Mouse (Mus musculus) liver, postnatal 0 days (tissue): ENCODE measurements around the gene Hrnr. TPM values are rescaled to one million over a fixed set of nuclear protein-coding genes. Genes with fewer than 3 reads are reported as not detected.

Experiments used
- ATAC-seq: fragments of 200-750 bp; cut with Nextera tagmentation; 2 replicates; pipeline ENCODE4 v1.8.0; 2017; ENCODE audit warnings: mild to moderate bottlenecking, moderate library complexity
- DNase-seq: peaks from one replicate; pipeline ENCODE4 v3.0.0-alpha.2; 2016
- H3K27ac ChIP-seq: fragments of 300-500 bp; sonication (generic); 2 replicates; pipeline ENCODE4 v1.5.1; 2014; ENCODE audit warnings: antibody characterized with exemption, moderate library complexity, mild to moderate bottlenecking, low read depth
- H3K27me3 ChIP-seq: fragments of 300-500 bp; sonication (generic); 2 replicates; pipeline ENCODE4 v1.6.1; 2014; ENCODE audit warnings: low read length, control low read depth, mixed read lengths; ENCODE audit not compliant: insufficient read depth
- H3K36me3 ChIP-seq: fragments of 300-500 bp; sonication (generic); replicated peaks from 2 replicates; pipeline ENCODE4 v1.6.1; 2014; ENCODE audit warnings: mild to moderate bottlenecking, control low read depth, low read length, moderate library complexity, mixed read lengths; ENCODE audit not compliant: insufficient read depth
- H3K4me1 ChIP-seq: fragments of 300-500 bp; sonication (generic); 2 replicates; pipeline ENCODE4 v1.6.1; 2014; ENCODE audit warnings: antibody characterized with exemption, mild to moderate bottlenecking, control low read depth; ENCODE audit not compliant: insufficient read depth
- H3K4me2 ChIP-seq: fragments of 300-500 bp; sonication (generic); 2 replicates; pipeline ENCODE4 v1.6.1; 2014; ENCODE audit warnings: low read depth, mild to moderate bottlenecking, low read length, moderate library complexity, mixed read lengths
- H3K4me3 ChIP-seq: fragments of 300-500 bp; sonication (generic); 2 replicates; pipeline ENCODE4 v1.5.1; 2014; ENCODE audit warnings: low read depth, low read length
- H3K9ac ChIP-seq: fragments of 300-500 bp; sonication (generic); replicated peaks from 2 replicates; pipeline ENCODE4 v1.6.1; 2014; ENCODE audit warnings: mild to moderate bottlenecking, moderate library complexity
- H3K9me3 ChIP-seq: fragments of 300-500 bp; sonication (generic); 2 replicates; pipeline ENCODE4 v1.6.1; 2016; ENCODE audit warnings: mild to moderate bottlenecking, control low read depth, low read length, mixed read lengths
- CTCF ChIP-seq: sonication (generic); IDR thresholded peaks from 2 replicates; pipeline ENCODE4 v1.5.1; 2016; ENCODE audit warnings: antibody characterized with exemption, low read depth
- EP300 ChIP-seq: IDR thresholded peaks from 2 replicates; pipeline ENCODE4 v1.6.1; 2016; ENCODE audit warnings: antibody characterized with exemption, low read depth, mild to moderate bottlenecking
- WGBS: fragments of 180-500 bp; shearing (Covaris S2); extraction: QIAGEN DNeasy Blood & Tissue Kit; methylation state at CpG from one replicate; pipeline ENCODE4 v1.1.7; 2014; ENCODE audit not compliant: insufficient replicate concordance; 5-methylcytosine and 5-hydroxymethylcytosine counted together
- polyA plus RNA-seq: library from polyadenylated mRNA; unstranded; fragments of >200 nt; fragmentation: Nextera tagmentation; extraction: Ambion mirVana; gene quantifications from 2 replicates; pipeline ENCODE4 v1.2.1, GENCODE M21; 2015

Gene Hrnr
- not detected in 2 replicates for polyA plus RNA-seq

- WGBS: 78% methylated on average over 2 of the region's 2 CpGs
- no peak for TF ChIP-seq CTCF
Measured at GRCm38 (mm10) chr3:93319449-93319848, at the start of gene Hrnr. TSS of gene Hrnr (plus strand) at chr3:93319749.

DNA sequence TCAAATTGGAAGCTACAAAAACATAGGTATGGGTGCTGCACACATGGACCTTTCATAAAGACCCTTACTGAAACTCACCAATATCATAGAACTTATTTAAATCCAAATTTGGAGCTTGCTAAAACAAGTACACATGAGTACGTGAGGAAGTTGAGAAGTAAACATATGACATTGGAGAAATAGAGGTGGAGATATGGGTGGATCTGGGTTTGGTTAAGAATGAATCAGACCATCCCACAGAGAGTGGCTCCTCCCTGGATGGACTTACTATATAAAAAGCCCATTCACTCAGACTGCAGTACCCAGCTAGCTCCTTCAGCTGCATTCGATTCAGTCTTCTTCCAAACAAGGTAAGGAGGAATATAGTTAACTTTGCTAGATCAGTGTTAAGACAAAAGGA, 46.3 kb upstream of the Hrnr start, which contains the start of gene Flg:
Gene Flg (plus strand): TSS at position 301 of the 400 bp plus-strand sequence.
- 75% methylated on average over 2 of the region's 2 CpGs for WGBS
- Histone ChIP-seq H3K4me2 (no peak within 1 kb of the TSS), H3K4me3 (no peak within 1 kb of the TSS), H3K27me3 (no peaks in the 10 kb centered on the region), H3K36me3 (no peaks in the 10 kb centered on the region), H3K9me3 (no peaks in the 10 kb centered on the region), H3K4me1 (no peaks in the 10 kb centered on the region), H3K9ac (no peak within 1 kb of the TSS), H3K27ac (no peak within 1 kb of the TSS)
- TF ChIP-seq CTCF: no peak
- TF ChIP-seq EP300: no peak
- ATAC-seq (no peak), DNase-seq (no peak)

More at GRCm38 (mm10) chr3:93319449-93319848, at the start of gene Hrnr:
- no peak within 1 kb of the TSS for H3K4me2 ChIP-seq
- no peak for ATAC-seq
- H3K9ac ChIP-seq: no peak within 1 kb of the TSS
- H3K9me3 ChIP-seq: no peaks in the 10 kb centered on the region
- H3K36me3 ChIP-seq: no peaks in the 10 kb centered on the region
- no peaks in the 10 kb centered on the region for H3K4me1 ChIP-seq
- H3K27ac ChIP-seq: no peak within 1 kb of the TSS
- DNase-seq: no peak
- H3K4me3 ChIP-seq: no peak within 1 kb of the TSS
- no peaks in the 10 kb centered on the region for H3K27me3 ChIP-seq

GRCm38 (mm10) chr3:93297542-93297941, 22.0 kb upstream of the Hrnr start:
- WGBS: 78% methylated on average over 2 of the region's 2 CpGs
- Histone ChIP-seq H3K4me2 (no peak overlapping the region), H3K4me1 (no peaks in the 10 kb centered on the region), H3K4me3 (no peak overlapping the region), H3K36me3 (no peaks in the 10 kb centered on the region), H3K9me3 (no peaks in the 10 kb centered on the region), H3K27ac (no peak overlapping the region), H3K27me3 (no peaks in the 10 kb centered on the region), H3K9ac (no peak overlapping the region)
- TF ChIP-seq EP300 (no peak), CTCF (no peak)
- ATAC-seq: no peak
- no peak for DNase-seq

GRCm38 (mm10) chr3:93299832-93300231, 19.7 kb upstream of the Hrnr start:
- Histone ChIP-seq H3K9me3 (no peaks in the 10 kb centered on the region), H3K4me3 (no peak overlapping the region), H3K36me3 (no peaks in the 10 kb centered on the region), H3K4me2 (no peak overlapping the region), H3K27ac (no peak overlapping the region), H3K9ac (no peak overlapping the region), H3K4me1 (no peaks in the 10 kb centered on the region), H3K27me3 (no peaks in the 10 kb centered on the region)
- WGBS: 73% methylated on average over 6 of the region's 6 CpGs
- DNase-seq (no peak), ATAC-seq (no peak)
- TF ChIP-seq CTCF (no peak), EP300 (no peak)

DNA sequence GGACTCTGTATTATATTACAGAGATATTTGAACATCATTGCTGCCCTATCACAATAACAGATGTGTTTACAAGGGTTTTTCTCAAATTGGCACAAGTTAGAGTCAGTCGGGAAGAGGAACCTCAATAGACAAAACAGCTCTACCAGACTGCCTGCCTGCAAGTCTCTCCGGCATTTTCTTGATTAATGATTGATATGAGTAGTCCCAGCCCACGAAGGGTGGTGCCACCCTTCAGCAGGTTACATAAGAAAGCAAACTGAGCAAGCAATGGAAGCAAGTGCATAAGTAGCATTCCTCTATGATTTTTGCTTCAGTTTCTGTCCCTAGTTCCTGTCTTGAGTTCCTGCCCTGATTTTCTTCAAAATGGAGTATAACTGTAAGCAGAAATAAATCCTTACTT, 17.7 kb upstream of the Hrnr start:
- TF ChIP-seq CTCF: no peak
- TF ChIP-seq EP300: no peak
- H3K36me3 ChIP-seq: no peaks in the 10 kb centered on the region
- H3K27me3 ChIP-seq: no peaks in the 10 kb centered on the region
- H3K4me1 ChIP-seq: no peaks in the 10 kb centered on the region
- H3K4me2 ChIP-seq: no peak overlapping the region
- ATAC-seq: no peak
- WGBS: 57% methylated on average over 3 of the region's 3 CpGs
- no peaks in the 10 kb centered on the region for H3K9me3 ChIP-seq
- H3K4me3 ChIP-seq: no peak overlapping the region
- no peak overlapping the region for H3K27ac ChIP-seq
- no peak overlapping the region for H3K9ac ChIP-seq
- no peak for DNase-seq

DNA sequence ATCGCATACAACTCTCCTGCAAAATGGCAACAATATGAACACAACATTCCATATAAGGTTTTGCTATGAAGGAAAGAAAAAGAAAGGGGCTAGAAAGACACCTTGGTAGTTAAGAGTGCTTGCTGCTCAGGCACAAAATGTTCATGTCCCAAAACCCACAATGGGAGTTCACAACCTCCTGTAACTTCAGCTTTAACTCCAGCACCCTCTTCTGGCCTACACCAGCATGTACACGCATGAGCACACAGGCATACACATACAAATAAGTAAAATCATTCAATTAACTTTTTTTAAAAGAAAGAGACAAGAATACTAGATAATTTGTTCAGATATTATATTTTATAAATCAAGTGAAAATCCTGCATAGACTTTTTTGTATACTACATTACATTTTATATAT, 13.4 kb upstream of the Hrnr start:
- Histone ChIP-seq H3K36me3 (no peaks in the 10 kb centered on the region), H3K9ac (no peak overlapping the region), H3K27me3 (no peaks in the 10 kb centered on the region), H3K4me1 (no peaks in the 10 kb centered on the region), H3K4me2 (no peak overlapping the region), H3K4me3 (no peak overlapping the region), H3K9me3 (no peaks in the 10 kb centered on the region), H3K27ac (no peak overlapping the region)
- DNase-seq (no peak), ATAC-seq (no peak)
- WGBS: 65% methylated on average over 2 of the region's 2 CpGs
- TF ChIP-seq CTCF (0 out of 2 replicates have a peak, but pooled peaks have one; percentile 6), EP300 (no peak)

- Histone ChIP-seq H3K27me3 (no peaks in the 10 kb centered on the region), H3K4me2 (no peak overlapping the region), H3K4me1 (no peaks in the 10 kb centered on the region), H3K9ac (no peak overlapping the region), H3K9me3 (no peaks in the 10 kb centered on the region), H3K27ac (no peak overlapping the region), H3K4me3 (no peak overlapping the region), H3K36me3 (no peaks in the 10 kb centered on the region)
- DNase-seq (no peak), ATAC-seq (no peak)
- WGBS: 66% methylated on average over 3 of the region's 3 CpGs
- no peak for TF ChIP-seq EP300
- TF ChIP-seq CTCF: no peak
Measured at GRCm38 (mm10) chr3:93311371-93311770, 8.2 kb upstream of the Hrnr start.
